Mouse (Mus musculus) retina, adult 2 months (tissue): ENCODE data around the gene Hnrnpm.

Experiments used
- DNase-seq: peaks from one replicate; pipeline ENCODE4 v3.0.0-alpha.2; 2012; ENCODE audit warnings: low read depth, low spot score

Hnrnpm gene

GRCm38 (mm10) chr17:33599836-33600475, 86.7 kb downstream of the Hnrnpm start:
- DNase-seq: no peak

- DNase-seq: no peak
Measured at GRCm38 (mm10) chr17:33598506-33598905, 88.2 kb downstream of the Hnrnpm start.

- no peak for DNase-seq
Measured at GRCm38 (mm10) chr17:33597271-33597670, 89.4 kb downstream of the Hnrnpm start.
